Mouse (Mus musculus): ENCODE results near the gene Rapgefl1. TPM values are rescaled to one million over a fixed set of nuclear protein-coding genes. Genes with fewer than 3 reads are reported as not detected.

Rapgefl1 gene
- polyA plus RNA-seq, 1 experiment = 3.5 TPM

GRCm38 (mm10) chr11:98858759-98859731 lies 22.5 kb downstream of the Rapgefl1 start:
- Histone ChIP-seq H3K36me3 (ENCODE audit: control insufficient read depth, insufficient read depth) (no peaks in the 10 kb centered on the region), H3K4me3 (no peak overlapping the region), H3K4me2 (ENCODE audit: low read depth) (peak overlapping the region; percentile 44), H3K27me3 (ENCODE audit: control insufficient read depth, insufficient read depth, insufficient read length) (no peaks in the 10 kb centered on the region), H3K79me2 (ENCODE audit: control insufficient read depth, insufficient read depth) (peaks cover 3% of the 10 kb centered on the region), H3ac (ENCODE audit: control insufficient read depth, insufficient read length) (no peak overlapping the region)
- TF ChIP-seq TCF12 (IDR thresholded peaks at IDR 0.05; ENCODE audit: insufficient read depth, poor library complexity, severe bottlenecking) (no peak), CEBPB (IDR thresholded peaks at IDR 0.05; ENCODE audit: insufficient read depth, poor library complexity, severe bottlenecking) (no peak), SRF (IDR thresholded peaks at IDR 0.05; ENCODE audit: control insufficient read depth, insufficient read length, low read depth) (no peak), E2F4 (IDR thresholded peaks at IDR 0.05; ENCODE audit: insufficient read depth) (no peak), POLR2A (IDR thresholded peaks at IDR 0.05; ENCODE audit: insufficient read length, low read depth) (no peak), MYOD1 (IDR thresholded peaks at IDR 0.05; ENCODE audit: control insufficient read depth in 1 of 3, insufficient read length in 2 of 3, low read depth in 2 of 3) (no peak), REST (IDR thresholded peaks at IDR 0.05; ENCODE audit: insufficient read depth, insufficient read length) (no peak), MYOG (IDR thresholded peaks at IDR 0.05; ENCODE audit: control insufficient read depth in 1 of 3, insufficient read depth in 1 of 3, insufficient read length in 2 of 3, low read depth in 2 of 3) (no peak), POLR2AphosphoS2 (IDR thresholded peaks at IDR 0.05; ENCODE audit: insufficient read length, low read depth) (no peak), MAX (IDR thresholded peaks at IDR 0.05; ENCODE audit: low read depth) (no peak), TCF3 (IDR thresholded peaks at IDR 0.05; ENCODE audit: insufficient read length, low read depth) (no peak), USF1 (IDR thresholded peaks at IDR 0.05; ENCODE audit: low read depth) (no peak)

- no peak for TF ChIP-seq SRF (IDR thresholded peaks at IDR 0.05; ENCODE audit: control insufficient read depth, insufficient read length, low read depth)
- TF ChIP-seq POLR2AphosphoS2 (IDR thresholded peaks at IDR 0.05; ENCODE audit: insufficient read length, low read depth) = peak; percentile 75
- TF ChIP-seq MYOG (IDR thresholded peaks at IDR 0.05; ENCODE audit: control insufficient read depth in 1 of 3, insufficient read depth in 1 of 3, insufficient read length in 2 of 3, low read depth in 2 of 3) = peak in 1 of 3 experiments; percentile 3
- TF ChIP-seq TCF12 (IDR thresholded peaks at IDR 0.05; ENCODE audit: insufficient read depth, poor library complexity, severe bottlenecking) = no peak
- TF ChIP-seq MAX (IDR thresholded peaks at IDR 0.05; ENCODE audit: low read depth) = peak; percentile 36
- TF ChIP-seq POLR2A (IDR thresholded peaks at IDR 0.05; ENCODE audit: insufficient read length, low read depth) = peak; percentile 68
- TF ChIP-seq USF1 (IDR thresholded peaks at IDR 0.05; ENCODE audit: low read depth) = peak; percentile 60
- TF ChIP-seq REST (IDR thresholded peaks at IDR 0.05; ENCODE audit: insufficient read depth, insufficient read length) = no peak
- Histone ChIP-seq H3ac (ENCODE audit: control insufficient read depth, insufficient read length) (peak within 1 kb of the TSS; percentile 47), H3K27me3 (ENCODE audit: control insufficient read depth, insufficient read depth, insufficient read length) (no peaks in the 10 kb centered on the region), H3K36me3 (ENCODE audit: control insufficient read depth, insufficient read depth) (peaks cover 7% of the 10 kb centered on the region), H3K4me3 (peak within 1 kb of the TSS; percentile 84), H3K4me2 (ENCODE audit: low read depth) (peak within 1 kb of the TSS; percentile 87), H3K79me2 (ENCODE audit: control insufficient read depth, insufficient read depth) (peaks cover 20% of the 10 kb centered on the region)
Measured at GRCm38 (mm10) chr11:98863028-98863750, 26.6 kb downstream of the Rapgefl1 start, which contains the start of gene Wipf2. Gene Wipf2, plus strand, starts transcription at chr11:98863638.

GRCm38 (mm10) chr11:98863751-98864429 lies 27.3 kb downstream of the Rapgefl1 start:
- TF ChIP-seq USF1 (IDR thresholded peaks at IDR 0.05; ENCODE audit: low read depth) (no peak), MAX (IDR thresholded peaks at IDR 0.05; ENCODE audit: low read depth) (no peak), MYOD1 (IDR thresholded peaks at IDR 0.05; ENCODE audit: control insufficient read depth in 1 of 3, insufficient read length in 2 of 3, low read depth in 2 of 3) (no peak), SRF (IDR thresholded peaks at IDR 0.05; ENCODE audit: control insufficient read depth, insufficient read length, low read depth) (no peak)
- Histone ChIP-seq H3K36me3 (ENCODE audit: control insufficient read depth, insufficient read depth) (peaks cover 7% of the 10 kb centered on the region), H3ac (ENCODE audit: control insufficient read depth, insufficient read length) (peak overlapping the region; percentile 47), H3K4me3 (peak overlapping the region; percentile 84), H3K79me2 (ENCODE audit: control insufficient read depth, insufficient read depth) (peaks cover 25% of the 10 kb centered on the region), H3K4me2 (ENCODE audit: low read depth) (peak overlapping the region; percentile 70), H3K27me3 (ENCODE audit: control insufficient read depth, insufficient read depth, insufficient read length) (no peaks in the 10 kb centered on the region)

- TF ChIP-seq CEBPB (IDR thresholded peaks at IDR 0.05; ENCODE audit: insufficient read depth, poor library complexity, severe bottlenecking) (no peak), POLR2A (IDR thresholded peaks at IDR 0.05; ENCODE audit: insufficient read length, low read depth) (no peak), SRF (IDR thresholded peaks at IDR 0.05; ENCODE audit: control insufficient read depth, insufficient read length, low read depth) (no peak), E2F4 (IDR thresholded peaks at IDR 0.05; ENCODE audit: insufficient read depth) (no peak)
- Histone ChIP-seq H3K4me3 (no peak overlapping the region), H3K27me3 (ENCODE audit: control insufficient read depth, insufficient read depth, insufficient read length) (no peaks in the 10 kb centered on the region), H3K36me3 (ENCODE audit: control insufficient read depth, insufficient read depth) (peaks cover 7% of the 10 kb centered on the region), H3K79me2 (ENCODE audit: control insufficient read depth, insufficient read depth) (peaks cover 43% of the 10 kb centered on the region), H3ac (ENCODE audit: control insufficient read depth, insufficient read length) (no peak overlapping the region), H3K4me2 (ENCODE audit: low read depth) (no peak overlapping the region)
Measured at GRCm38 (mm10) chr11:98867293-98867692, 30.7 kb downstream of the Rapgefl1 start.
